Mouse (Mus musculus): ENCODE data around the gene Olfr1120. TPM values are rescaled to one million over a fixed set of nuclear protein-coding genes. Genes with fewer than 3 reads are reported as not detected.
"Not testable (repeated sequence)": the region's sequence is repeated elsewhere in the genome, so short reads cannot be mapped to it uniquely, and the experiment has no call there.

Gene Olfr1120
- total RNA-seq (2021), result not detected
- long read RNA-seq, experiment 1, result 0 reads
- long read RNA-seq, experiment 2, result 0 reads

DNA sequence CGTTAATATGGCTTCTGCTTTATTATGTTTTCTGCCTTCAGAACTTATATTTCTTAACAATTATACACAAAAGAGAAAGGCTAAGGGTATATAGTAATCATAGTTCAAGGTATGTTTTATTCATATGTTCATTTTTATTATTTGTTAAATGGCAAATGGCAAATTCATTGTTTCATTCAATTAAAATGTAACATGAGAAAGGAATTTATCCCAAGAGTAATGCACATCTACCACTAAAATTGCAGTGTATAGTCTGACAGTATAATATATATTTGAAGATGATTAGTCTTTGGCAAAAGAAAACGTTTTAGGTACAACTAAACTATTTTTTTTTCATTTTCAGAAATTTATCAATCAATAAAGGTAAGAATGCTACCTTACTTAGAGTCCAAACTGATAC, at the start of gene Olfr1120:
TSS of gene Olfr1120 (plus strand) at position 301 of the 400 bp plus-strand sequence.
- no peak for DNase-seq (ENCODE audit: low spot score in 2 of 2)

DNA sequence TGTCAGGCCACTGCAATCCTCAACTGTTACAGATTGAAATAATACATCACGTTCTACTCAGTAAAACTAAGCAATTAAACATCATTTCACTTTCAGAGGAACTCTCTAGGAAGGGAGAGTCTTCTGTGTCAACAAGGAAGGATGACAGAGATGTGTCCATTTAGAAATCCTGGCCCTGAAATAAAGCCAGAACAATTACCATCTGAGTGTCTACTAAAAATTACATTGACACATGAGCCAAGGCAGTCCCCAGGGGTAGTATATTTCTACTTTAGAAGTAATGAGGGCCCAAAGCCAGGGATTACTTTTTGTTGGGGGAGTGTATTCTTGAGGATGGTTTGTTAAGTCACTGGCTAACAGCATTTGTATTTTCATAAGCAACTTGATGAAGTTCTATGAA, 47.3 kb upstream of the Olfr1120 start, which contains the start of gene Olfr1118:
TSS of gene Olfr1118 (plus strand) at position 301 of the 400 bp plus-strand sequence.
- no peak for DNase-seq (ENCODE audit: low spot score in 2 of 2)

DNA sequence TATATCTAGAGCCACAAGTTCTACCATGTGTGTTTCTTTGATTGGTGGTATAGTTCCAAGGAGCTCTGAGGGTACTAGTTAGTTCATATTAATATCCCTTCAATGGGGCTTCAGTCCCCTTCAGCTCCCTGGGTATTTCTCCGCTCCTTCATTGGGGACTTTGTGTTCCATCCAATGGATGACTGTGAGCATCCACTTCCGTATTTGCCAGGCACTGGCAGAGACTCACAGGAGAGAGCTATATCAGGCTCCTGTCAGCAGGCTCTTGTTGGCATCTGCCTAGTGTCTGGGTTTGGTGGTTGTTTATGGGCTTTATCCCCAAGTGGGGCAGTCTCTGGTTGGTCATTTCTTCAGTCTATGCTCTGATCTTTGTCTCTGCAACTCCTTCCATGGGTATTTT, 5.5 kb downstream of the Olfr1120 start:
- DNase-seq (ENCODE audit: low spot score in 2 of 2), result not testable (repeated sequence)

DNA sequence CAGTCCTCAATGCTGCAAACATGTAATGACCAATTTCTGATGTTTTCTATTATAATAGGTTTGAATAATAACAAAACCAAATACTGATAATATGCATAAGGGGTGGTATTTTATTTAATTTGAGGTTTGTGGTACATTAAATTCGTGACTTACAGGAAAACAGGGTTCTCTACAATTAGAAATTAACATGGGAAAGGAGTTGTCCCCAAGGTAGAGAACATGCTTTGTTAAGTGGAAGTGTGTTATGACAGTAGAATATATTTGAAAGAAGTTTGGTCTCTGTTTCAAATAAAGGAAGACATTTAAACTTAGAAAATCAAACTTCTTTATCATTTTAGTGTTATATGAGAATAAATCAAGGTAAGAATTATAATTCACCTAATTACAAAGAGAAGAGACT, 15.0 kb downstream of the Olfr1120 start, which contains the start of gene Olfr1121:
TSS of gene Olfr1121 (plus strand) at position 301 of the 400 bp plus-strand sequence.
- DNase-seq (ENCODE audit: low spot score in 2 of 2), result no peak

DNA sequence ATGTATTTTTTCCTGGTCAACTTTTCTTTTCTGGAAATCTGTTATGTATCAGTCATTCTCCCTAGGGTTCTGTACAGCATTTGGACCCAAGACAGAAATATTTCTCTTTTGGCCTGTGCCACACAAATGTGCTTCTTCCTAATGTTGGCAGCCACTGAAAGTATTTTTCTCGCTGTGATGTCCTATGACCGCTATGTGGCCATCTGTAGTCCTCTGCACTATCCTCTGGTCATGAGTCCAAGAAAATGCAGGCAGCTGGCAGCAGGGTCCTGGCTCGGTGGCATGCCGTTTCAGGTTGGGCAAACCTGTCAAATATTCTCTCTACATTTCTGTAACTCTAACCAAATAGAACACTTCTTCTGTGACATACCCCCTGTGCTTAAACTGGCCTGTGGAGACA, 17.1 kb downstream of the Olfr1120 start:
- DNase-seq (ENCODE audit: low spot score in 2 of 2), result no peak

DNA sequence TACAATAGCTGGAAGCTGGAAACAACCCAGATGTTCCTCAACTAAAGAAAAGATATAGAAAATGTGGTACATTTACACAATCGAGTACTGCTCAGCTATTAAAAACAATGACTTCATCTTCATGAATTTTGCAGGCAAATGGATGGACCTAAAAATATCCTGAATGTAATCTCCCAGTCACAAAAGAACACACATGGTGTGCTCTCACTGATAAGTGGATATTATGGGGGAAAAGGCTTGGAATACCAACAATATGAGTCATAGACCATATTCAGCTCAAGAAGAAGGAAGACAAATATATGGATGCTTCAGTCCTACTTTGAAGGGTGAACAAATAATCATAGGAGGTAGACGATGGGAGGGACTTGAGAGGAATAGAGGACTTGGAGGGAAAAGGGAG, 29.3 kb downstream of the Olfr1120 start:
- no peak for DNase-seq (ENCODE audit: low spot score in 2 of 2)

DNA sequence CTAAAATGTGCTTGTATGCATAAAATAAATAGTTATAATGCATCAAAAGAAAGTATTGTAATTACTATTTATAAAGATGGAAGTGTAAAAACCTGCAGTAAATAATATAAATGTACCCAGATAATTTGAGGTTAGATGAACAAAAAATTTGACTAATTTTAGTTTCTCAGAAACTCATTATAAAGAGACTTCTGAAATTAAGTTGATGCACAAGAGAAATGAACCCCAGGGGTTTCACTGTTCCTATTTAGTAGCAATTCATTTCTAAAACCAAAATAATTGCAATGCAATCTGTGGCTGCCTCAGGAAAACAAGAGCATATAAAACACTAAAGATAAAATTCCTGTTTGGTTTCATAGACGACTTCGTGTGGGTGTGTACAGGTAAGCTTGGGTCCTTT, 30.9 kb downstream of the Olfr1120 start, which contains the start of gene Olfr1122:
TSS of gene Olfr1122 (plus strand) at position 301 of the 400 bp plus-strand sequence.
- no peak for DNase-seq (ENCODE audit: low spot score in 2 of 2)

DNA sequence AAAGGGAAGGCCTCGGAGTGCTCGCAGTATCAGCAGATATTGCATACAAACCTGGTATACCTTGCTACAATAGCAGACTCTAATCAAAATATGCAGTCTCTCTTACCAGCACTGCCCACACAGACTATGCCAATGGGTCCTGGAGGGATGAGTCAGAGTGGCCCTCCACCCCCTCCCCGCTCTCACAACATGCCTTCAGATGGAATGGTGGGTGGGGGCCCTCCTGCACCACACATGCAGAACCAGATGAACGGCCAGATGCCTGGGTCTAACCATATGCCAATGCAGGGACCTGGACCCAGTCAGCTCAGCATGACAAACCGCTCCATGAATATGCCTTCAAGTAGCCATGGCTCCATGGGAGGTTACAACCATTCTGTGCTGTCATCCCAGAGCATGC, 39.0 kb downstream of the Olfr1120 start:
- DNase-seq (ENCODE audit: low spot score in 2 of 2), result not testable (repeated sequence)

DNA sequence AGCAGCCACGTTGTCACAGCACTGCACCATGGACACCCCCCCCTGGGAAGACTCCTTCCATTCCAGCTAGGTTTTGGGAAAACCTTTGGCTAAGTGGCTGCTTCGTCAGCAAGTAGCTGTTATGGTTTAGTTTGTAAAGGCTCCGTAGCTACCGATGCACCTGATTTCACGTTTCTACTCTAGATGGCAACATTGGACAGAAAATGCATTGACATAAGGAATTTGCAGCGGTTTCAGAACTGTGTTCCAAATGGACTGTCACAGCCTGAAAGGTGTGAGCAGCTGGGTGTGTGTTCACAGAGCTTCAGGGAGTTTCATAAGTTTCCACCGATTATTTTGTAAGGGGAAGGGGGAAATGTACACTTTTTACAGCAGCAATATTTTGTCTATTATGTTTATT, 40.1 kb downstream of the Olfr1120 start:
- DNase-seq (ENCODE audit: low spot score in 2 of 2), result not testable (repeated sequence)

Other genes starting within 250 kb of the Olfr1120 start
- not detected for gene Olfr259, start 240.2 kb upstream of the Olfr1120 start, total RNA-seq (2021)
- not detected for gene Olfr1110, start 214.5 kb upstream of the Olfr1120 start, total RNA-seq (2021)
- gene Olfr1111, start 202.2 kb upstream of the Olfr1120 start, total RNA-seq (2021), result not detected
- not detected for gene Olfr1112, start 167.0 kb upstream of the Olfr1120 start, total RNA-seq (2021)
- gene Olfr1113, start 145.8 kb upstream of the Olfr1120 start, total RNA-seq (2021), result not detected
- not detected for gene Olfr1115, start 106.8 kb upstream of the Olfr1120 start, total RNA-seq (2021)
- not detected for gene Olfr1116, start 87.3 kb upstream of the Olfr1120 start, total RNA-seq (2021)
- gene Olfr1118, start 47.2 kb upstream of the Olfr1120 start, total RNA-seq (2021), result not detected
- gene Olfr1121, start 15.1 kb downstream of the Olfr1120 start, total RNA-seq (2021), result not detected
- gene Olfr1122, start 31.0 kb downstream of the Olfr1120 start, total RNA-seq (2021), result not detected
- gene Olfr1123, start 61.8 kb downstream of the Olfr1120 start, total RNA-seq (2021), result not detected
- gene Olfr1124, start 75.5 kb downstream of the Olfr1120 start, total RNA-seq (2021), result not detected
- not detected for gene Olfr1126, start 99.1 kb downstream of the Olfr1120 start, total RNA-seq (2021)
- not detected for gene Pramel7, start 142.3 kb downstream of the Olfr1120 start, total RNA-seq (2021)
- not detected for gene Pramel6, start 151.8 kb downstream of the Olfr1120 start, total RNA-seq (2021)
- gene Olfr153, start 177.0 kb downstream of the Olfr1120 start, total RNA-seq (2021), result not detected
- gene Olfr1128, start 190.7 kb downstream of the Olfr1120 start, total RNA-seq (2021), result not detected
- not detected for gene Olfr1129, start 219.1 kb downstream of the Olfr1120 start, total RNA-seq (2021)

All from adrenal gland, adult 18-20 months (tissue).